Mouse (Mus musculus) spleen, adult 2 months (tissue): ENCODE data around the gene Clpb.

ENCODE experiments used
- CTCF ChIP-seq: fragments of 200-500 bp; IDR thresholded peaks from 2 replicates; pipeline ENCODE4 v1.5.1; 2011; ENCODE audit warnings: mild to moderate bottlenecking, inconsistent platforms; ENCODE audit not compliant: insufficient read depth, insufficient read length, insufficient replicate concordance; ENCODE audit errors: extremely low read depth
- POLR2A ChIP-seq: fragments of 200-500 bp; IDR thresholded peaks from 2 replicates; pipeline ENCODE4 v1.6.1; 2011; ENCODE audit warnings: low read depth, low read length, inconsistent platforms

DNA sequence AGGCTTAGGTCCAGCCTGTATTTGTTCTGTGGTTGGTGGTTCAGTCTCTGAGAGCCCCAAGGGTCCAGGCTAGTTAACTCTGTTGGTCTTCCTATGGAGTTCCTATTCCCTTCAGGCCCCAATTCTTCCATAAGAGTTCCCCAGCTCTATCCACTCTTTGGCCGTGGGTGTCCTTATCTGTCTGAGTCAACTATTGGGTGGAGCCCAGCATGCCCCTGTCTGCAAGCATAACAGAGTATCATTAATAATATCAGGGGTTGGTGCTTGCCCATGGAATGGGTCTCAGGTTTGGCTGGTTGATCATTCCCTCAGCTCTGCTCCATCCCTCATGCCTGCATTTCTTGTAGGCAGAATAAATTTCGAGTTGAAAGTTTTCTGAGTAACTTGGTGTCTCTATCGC lies 74.3 kb downstream of the Clpb start:
- no peak for TF ChIP-seq CTCF
- TF ChIP-seq POLR2A, result no peak
